Mouse (Mus musculus) layer of hippocampus, adult 11-12 months (tissue): ENCODE results near the gene Gdap2.
A peak's percentile ranks its signal among the peaks of the same experiment; 100 is the strongest.

Source experiments
- DNase-seq: peaks from one replicate; pipeline ENCODE4 v3.0.0; 2022; ENCODE audit warnings: low spot score

Gene Gdap2

GRCm38 (mm10) chr3:100162315-100163105 lies at the start of gene Gdap2, which contains the start of gene Wdr3:
TSS of gene Gdap2 (plus strand) at chr3:100162381.
TSS of gene Wdr3 (minus strand) at chr3:100162407.
- DNase-seq, result peak; percentile 95

GRCm38 (mm10) chr3:100118681-100119080 lies 43.5 kb upstream of the Gdap2 start:
- DNase-seq, result no peak

GRCm38 (mm10) chr3:100121961-100122360 lies 40.2 kb upstream of the Gdap2 start:
- no peak for DNase-seq

- DNase-seq, result no peak
Observed at GRCm38 (mm10) chr3:100122445-100122844, 39.7 kb upstream of the Gdap2 start.

- DNase-seq, result no peak
Observed at GRCm38 (mm10) chr3:100160682-100161445, 1.3 kb upstream of the Gdap2 start.

- no peak for DNase-seq
Observed at GRCm38 (mm10) chr3:100161665-100162314, 391 bp upstream of the Gdap2 start.

GRCm38 (mm10) chr3:100163556-100163955 lies 1.4 kb downstream of the Gdap2 start:
- DNase-seq, result no peak

GRCm38 (mm10) chr3:100164991-100165390 lies 2.8 kb downstream of the Gdap2 start:
- no peak for DNase-seq

GRCm38 (mm10) chr3:100176031-100176430 lies 13.8 kb downstream of the Gdap2 start:
- DNase-seq, result no peak

- DNase-seq, result no peak
Observed at GRCm38 (mm10) chr3:100180471-100180870, 18.3 kb downstream of the Gdap2 start.

GRCm38 (mm10) chr3:100189444-100189843 lies 27.3 kb downstream of the Gdap2 start:
- peak; percentile 88 for DNase-seq

- DNase-seq, result no peak
Observed at GRCm38 (mm10) chr3:100189861-100190260, 27.7 kb downstream of the Gdap2 start.

GRCm38 (mm10) chr3:100194210-100194609 lies 32.0 kb downstream of the Gdap2 start:
- no peak for DNase-seq

GRCm38 (mm10) chr3:100201554-100201953 lies 39.4 kb downstream of the Gdap2 start:
- peak; percentile 48 for DNase-seq

- DNase-seq, result no peak
Observed at GRCm38 (mm10) chr3:100206973-100207372, 44.8 kb downstream of the Gdap2 start.

GRCm38 (mm10) chr3:100215469-100215868 lies 53.3 kb downstream of the Gdap2 start:
- DNase-seq, result no peak

- DNase-seq, result no peak
Observed at GRCm38 (mm10) chr3:100225326-100225959, 63.3 kb downstream of the Gdap2 start.

- DNase-seq, result no peak
Observed at GRCm38 (mm10) chr3:100227509-100227908, 65.3 kb downstream of the Gdap2 start.

GRCm38 (mm10) chr3:100228981-100229380 lies 66.8 kb downstream of the Gdap2 start:
- no peak for DNase-seq

- DNase-seq, result no peak
Observed at GRCm38 (mm10) chr3:100236725-100237436, 74.7 kb downstream of the Gdap2 start.

GRCm38 (mm10) chr3:100242230-100242629 lies 80.0 kb downstream of the Gdap2 start:
- DNase-seq, result no peak
